Mouse (Mus musculus) megakaryocyte, embryonic 14.5 days (primary cell): ENCODE results near the gene Tut1. TPM values are rescaled to one million over a fixed set of nuclear protein-coding genes. Genes with fewer than 3 reads are reported as not detected.

Source experiments
- H3K27me3 ChIP-seq: replicated peaks from 2 replicates; pipeline ENCODE3; 2012; ENCODE audit warnings: inconsistent platforms
- H3K36me3 ChIP-seq: replicated peaks from 2 replicates; pipeline ENCODE3; 2012; ENCODE audit warnings: low read length, inconsistent platforms, mixed read lengths
- H3K4me1 ChIP-seq: 2 replicates; pipeline ENCODE4 v1.6.1; 2012; ENCODE audit warnings: inconsistent platforms
- H3K4me3 ChIP-seq: replicated peaks from 2 replicates; pipeline ENCODE3; 2012; ENCODE audit warnings: moderate library complexity, mild to moderate bottlenecking, inconsistent platforms
- H3K9me3 ChIP-seq: 2 replicates; pipeline ENCODE4 v1.6.1; 2012; ENCODE audit warnings: inconsistent platforms
- FLI1 ChIP-seq: IDR thresholded peaks from 2 replicates; pipeline ENCODE4 v1.6.1; 2012; ENCODE audit warnings: low read length, inconsistent platforms, mixed read lengths
- GATA1 ChIP-seq: IDR thresholded peaks from 3 replicates; pipeline ENCODE4 v1.6.1; 2012; ENCODE audit warnings: mixed read lengths, low read length, inconsistent platforms, borderline replicate concordance
- polyA plus RNA-seq: library from polyadenylated mRNA; stranded (reverse); fragments of >175 nt; gene quantifications from 2 replicates; pipeline ENCODE4 v1.2.3, GENCODE M21; 2012; ENCODE audit warnings: low replicate concordance; ENCODE audit not compliant: insufficient read depth

Tut1 gene
- polyA plus RNA-seq, 1 experiment: 25.5 TPM

DNA sequence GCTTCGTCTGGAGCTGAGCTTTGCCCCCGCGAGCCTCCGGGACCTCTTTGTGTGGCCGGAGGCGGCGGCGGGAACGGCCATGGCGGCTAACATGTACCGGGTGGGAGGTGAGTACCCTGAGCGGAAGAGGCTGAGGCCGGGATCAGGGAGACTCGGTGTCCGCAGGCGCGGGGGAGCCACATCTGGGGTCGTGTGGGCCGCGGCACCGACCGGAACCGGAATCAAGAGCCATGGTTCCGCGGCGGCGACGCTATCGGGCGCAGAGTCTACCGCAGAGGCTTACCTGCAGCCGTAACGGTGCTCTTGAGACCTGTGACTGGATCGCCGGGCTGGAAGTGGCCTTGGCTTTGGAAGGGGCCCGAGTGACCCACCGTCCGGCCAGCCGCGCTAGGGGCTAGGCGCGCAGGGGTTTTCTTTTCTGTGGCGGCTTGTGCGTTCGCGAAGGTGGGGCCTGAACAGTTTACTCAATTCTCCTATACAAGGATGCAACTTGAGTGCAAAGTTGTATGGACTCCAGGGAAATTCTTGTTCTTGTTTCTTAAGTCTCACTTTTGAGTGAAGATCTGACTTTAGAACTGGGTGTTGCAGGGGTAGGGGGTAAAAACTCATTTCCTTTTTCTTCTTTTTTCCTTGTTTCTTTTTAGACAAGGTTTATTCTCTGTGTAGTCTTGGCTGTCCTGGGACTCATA, 11.2 kb upstream of the Tut1 start:
- TF ChIP-seq GATA1 (no peak), FLI1 (no peak)
- Histone ChIP-seq H3K4me1 (peaks cover 63% of the 10 kb centered on the region), H3K27me3 (no peaks in the 10 kb centered on the region), H3K4me3 (peak overlapping the region; percentile 99), H3K9me3 (no peaks in the 10 kb centered on the region), H3K36me3 (peaks cover 74% of the 10 kb centered on the region)

DNA sequence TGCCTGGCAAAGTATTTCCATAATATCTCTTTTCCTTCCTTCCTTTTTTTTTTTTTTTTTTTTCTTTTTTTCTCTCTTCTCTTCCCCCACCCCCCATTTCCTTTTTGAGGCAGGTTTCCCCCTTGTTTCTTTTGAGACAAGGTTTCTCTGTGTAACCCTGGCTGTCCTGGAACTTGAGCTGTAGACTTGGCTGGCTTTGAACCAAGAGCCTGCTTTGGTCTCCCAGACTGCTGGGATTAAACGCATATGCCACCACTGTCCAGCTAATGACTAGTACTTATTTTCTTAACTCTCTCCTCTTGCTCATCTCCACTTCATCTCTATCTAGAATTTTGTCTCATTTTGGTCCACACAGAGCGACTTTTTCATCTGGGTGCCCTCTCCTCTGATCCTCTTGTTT, 10.6 kb upstream of the Tut1 start:
- Histone ChIP-seq H3K4me3 (peak overlapping the region; percentile 99), H3K9me3 (no peaks in the 10 kb centered on the region), H3K36me3 (peaks cover 75% of the 10 kb centered on the region), H3K4me1 (peaks cover 61% of the 10 kb centered on the region), H3K27me3 (no peaks in the 10 kb centered on the region)
- no peak for TF ChIP-seq GATA1
- TF ChIP-seq FLI1: no peak

DNA sequence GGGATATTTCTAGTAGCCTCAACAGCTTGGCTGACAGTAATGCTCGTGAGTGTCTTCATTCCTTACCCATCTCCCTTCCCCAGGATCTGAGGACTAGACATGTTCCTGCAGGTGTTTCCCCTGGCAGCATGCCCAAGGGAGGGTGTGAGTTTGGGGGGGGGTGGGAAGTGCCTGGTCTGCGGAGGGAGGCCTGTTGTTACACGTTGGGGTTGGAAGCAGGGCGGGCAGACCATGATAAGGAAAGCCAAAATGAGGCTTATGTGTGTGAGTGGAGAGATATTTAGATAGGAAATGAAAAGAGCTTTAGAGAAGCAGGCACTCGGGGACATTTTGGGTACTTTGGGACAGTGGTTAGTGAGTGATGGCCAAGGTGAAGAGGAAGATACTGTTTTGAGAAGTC, 9.6 kb upstream of the Tut1 start:
- Histone ChIP-seq H3K4me3 (peak overlapping the region; percentile 88), H3K4me1 (peaks cover 55% of the 10 kb centered on the region), H3K9me3 (no peaks in the 10 kb centered on the region), H3K27me3 (no peaks in the 10 kb centered on the region), H3K36me3 (peaks cover 75% of the 10 kb centered on the region)
- no peak for TF ChIP-seq GATA1
- no peak for TF ChIP-seq FLI1

DNA sequence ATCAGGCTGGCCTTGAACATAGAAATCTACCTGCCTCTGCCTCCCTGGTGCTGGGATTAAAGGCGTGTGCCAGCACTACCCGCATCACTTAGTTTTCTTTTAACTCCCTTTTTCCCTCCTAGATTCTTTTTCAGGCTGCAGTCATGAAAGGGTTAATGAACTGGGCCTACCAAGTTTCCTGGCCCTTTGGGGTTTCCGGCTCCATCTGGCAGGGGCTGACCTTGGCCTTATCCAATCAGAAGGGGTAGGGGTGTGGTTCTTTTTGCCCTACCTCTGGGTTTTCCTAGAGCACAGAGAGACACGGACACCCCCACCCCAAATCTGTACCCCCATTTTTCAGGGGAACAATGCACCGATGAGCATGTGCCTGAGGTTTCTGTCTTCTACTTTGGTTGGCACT, 8.9 kb upstream of the Tut1 start:
- H3K27me3 ChIP-seq: no peaks in the 10 kb centered on the region
- peak overlapping the region; percentile 65 for H3K4me3 ChIP-seq
- H3K36me3 ChIP-seq: peaks cover 73% of the 10 kb centered on the region
- H3K4me1 ChIP-seq: peaks cover 50% of the 10 kb centered on the region
- TF ChIP-seq GATA1 (no peak), FLI1 (no peak)
- no peaks in the 10 kb centered on the region for H3K9me3 ChIP-seq

DNA sequence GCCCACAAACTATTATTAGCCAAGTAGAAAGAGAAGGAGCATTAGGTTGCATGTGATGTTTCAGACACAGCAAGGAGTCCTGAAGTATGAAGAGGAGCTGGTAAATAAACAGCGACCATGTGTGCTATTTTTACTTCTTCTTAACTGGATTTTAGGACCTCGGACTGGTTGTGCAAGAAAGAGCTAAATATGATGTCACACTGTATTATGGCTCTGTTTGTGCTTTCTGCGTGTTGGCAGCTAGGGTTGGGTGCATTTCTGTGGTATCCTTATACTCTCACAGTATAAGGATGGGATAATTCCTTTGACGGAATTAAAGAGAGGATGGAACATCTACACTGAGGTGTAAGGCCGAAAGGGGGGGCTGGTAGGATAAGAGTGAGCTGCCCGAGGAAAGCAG, 8.4 kb upstream of the Tut1 start:
- peaks cover 73% of the 10 kb centered on the region for H3K36me3 ChIP-seq
- peak overlapping the region; percentile 65 for H3K4me3 ChIP-seq

DNA sequence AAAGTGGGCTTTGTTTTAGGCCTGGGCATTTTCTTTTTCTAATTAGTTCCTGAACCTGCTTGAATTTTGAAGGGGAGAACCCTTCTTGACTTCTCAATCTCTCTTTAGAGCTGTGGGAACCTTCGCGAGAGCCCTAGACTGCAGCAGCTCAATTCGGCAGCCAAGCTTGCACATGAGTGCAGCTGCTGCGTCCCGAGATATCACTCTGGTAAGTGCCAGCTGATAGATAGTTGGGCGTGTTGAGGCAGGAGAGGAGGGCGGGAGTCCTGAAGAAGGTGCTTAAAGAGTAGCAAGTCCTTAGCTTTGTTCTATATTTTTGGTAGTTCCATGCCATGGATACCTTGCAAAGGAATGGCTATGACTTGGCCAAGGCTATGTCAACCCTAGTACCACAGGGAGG, 6.7 kb upstream of the Tut1 start:
- Histone ChIP-seq H3K9me3 (no peaks in the 10 kb centered on the region), H3K4me3 (no peak overlapping the region), H3K27me3 (no peaks in the 10 kb centered on the region), H3K36me3 (peaks cover 79% of the 10 kb centered on the region), H3K4me1 (peaks cover 47% of the 10 kb centered on the region)
- TF ChIP-seq FLI1: no peak
- no peak for TF ChIP-seq GATA1

More for the DNA sequence above, 8.4 kb upstream of the Tut1 start:
- TF ChIP-seq FLI1 (no peak), GATA1 (no peak)
- Histone ChIP-seq H3K4me1 (peaks cover 48% of the 10 kb centered on the region), H3K27me3 (no peaks in the 10 kb centered on the region), H3K9me3 (no peaks in the 10 kb centered on the region)

DNA sequence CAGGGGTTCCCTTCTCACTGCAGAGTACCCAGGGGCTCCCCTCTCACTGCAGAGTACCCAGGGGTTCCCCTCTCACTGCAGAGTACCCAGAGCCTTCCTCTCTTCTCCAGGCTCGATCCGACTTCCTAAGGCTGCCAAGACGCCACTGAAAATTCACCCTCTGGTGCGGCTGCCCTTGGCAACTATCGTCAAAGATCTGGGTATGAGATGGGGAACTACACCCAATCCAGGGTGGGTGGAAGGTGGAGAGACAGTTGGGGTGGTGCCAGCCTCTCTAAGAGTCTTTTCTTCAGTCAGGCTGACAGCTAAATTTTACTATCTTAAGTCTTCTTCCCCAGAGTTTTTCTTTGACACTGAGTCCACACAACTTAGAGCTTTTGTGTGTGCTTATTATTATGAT, 3.5 kb upstream of the Tut1 start:
- Histone ChIP-seq H3K27me3 (no peaks in the 10 kb centered on the region), H3K36me3 (peaks cover 74% of the 10 kb centered on the region), H3K4me1 (peaks cover 54% of the 10 kb centered on the region), H3K9me3 (no peaks in the 10 kb centered on the region), H3K4me3 (no peak overlapping the region)
- no peak for TF ChIP-seq FLI1
- no peak for TF ChIP-seq GATA1

DNA sequence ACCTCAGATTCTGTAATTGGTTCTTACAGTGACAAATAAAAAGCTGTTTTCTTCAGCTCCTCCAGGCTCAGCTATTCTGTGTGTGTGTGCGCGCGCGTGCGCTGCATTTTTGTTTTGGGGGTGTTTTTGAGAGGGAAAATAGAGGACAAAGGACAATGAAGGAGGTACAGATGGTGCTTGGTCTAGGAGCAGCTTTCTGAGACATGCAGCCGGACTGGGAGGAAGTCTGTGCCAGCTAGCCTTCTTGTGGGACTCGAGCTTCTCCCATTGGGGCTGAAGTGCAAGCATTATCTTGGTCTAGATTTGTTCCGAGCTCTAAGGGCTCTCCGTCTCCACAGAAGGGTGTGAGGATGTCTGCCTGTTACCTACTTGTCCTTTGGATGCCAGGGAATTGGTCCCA, 1.4 kb upstream of the Tut1 start:
- Histone ChIP-seq H3K9me3 (no peaks in the 10 kb centered on the region), H3K4me1 (peaks cover 47% of the 10 kb centered on the region), H3K4me3 (peak overlapping the region; percentile 96), H3K27me3 (no peaks in the 10 kb centered on the region), H3K36me3 (peaks cover 73% of the 10 kb centered on the region)
- no peak for TF ChIP-seq FLI1
- TF ChIP-seq GATA1: no peak

DNA sequence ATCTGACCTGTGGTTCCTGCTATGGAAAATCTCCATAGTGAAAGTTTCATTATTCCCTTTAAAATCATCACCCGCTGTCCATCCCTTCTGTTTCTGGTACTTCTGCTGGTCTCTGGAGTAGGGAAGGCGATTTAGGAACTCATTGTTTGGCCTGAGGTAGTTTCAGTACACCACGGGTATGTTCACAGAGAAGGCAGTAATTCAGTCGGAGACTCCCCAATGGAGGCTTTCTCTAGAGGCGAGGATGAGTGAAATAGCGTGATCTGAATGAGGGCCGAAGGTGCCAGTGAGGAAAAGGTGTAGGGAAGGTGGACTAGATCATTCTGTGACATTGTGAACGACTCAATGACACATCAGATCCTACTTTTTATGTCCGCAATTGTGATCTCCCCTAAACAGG, 524 bp downstream of the Tut1 start:
- no peaks in the 10 kb centered on the region for H3K9me3 ChIP-seq
- H3K4me3 ChIP-seq: peak overlapping the region; percentile 96
- H3K36me3 ChIP-seq: peaks cover 69% of the 10 kb centered on the region
- no peaks in the 10 kb centered on the region for H3K27me3 ChIP-seq
- TF ChIP-seq FLI1 (no peak), GATA1 (no peak)
- H3K4me1 ChIP-seq: peaks cover 47% of the 10 kb centered on the region

DNA sequence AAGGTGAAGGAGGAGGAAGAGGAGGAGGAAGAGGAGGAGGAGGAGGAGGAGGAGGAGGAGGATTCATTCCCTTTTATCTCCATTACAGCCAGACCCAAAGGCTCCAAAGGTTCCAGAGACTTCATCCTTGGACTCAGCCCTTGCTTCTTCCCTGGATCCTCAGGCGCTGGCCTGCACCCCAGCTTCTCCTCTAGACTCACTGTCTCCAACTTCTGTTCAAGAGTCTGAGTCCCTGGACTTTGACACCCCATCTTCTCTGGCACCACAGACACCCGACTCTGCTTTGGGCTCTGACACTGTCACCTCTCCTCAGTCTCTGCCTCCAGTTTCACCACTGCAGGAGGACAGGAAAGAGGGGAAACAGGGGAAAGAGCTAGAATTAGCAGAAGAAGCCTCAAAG, 8.6 kb downstream of the Tut1 start:
- Histone ChIP-seq H3K4me3 (no peak overlapping the region), H3K36me3 (peaks cover 86% of the 10 kb centered on the region), H3K27me3 (no peaks in the 10 kb centered on the region), H3K9me3 (no peaks in the 10 kb centered on the region), H3K4me1 (peaks cover 45% of the 10 kb centered on the region)
- TF ChIP-seq FLI1 (no peak), GATA1 (no peak)

DNA sequence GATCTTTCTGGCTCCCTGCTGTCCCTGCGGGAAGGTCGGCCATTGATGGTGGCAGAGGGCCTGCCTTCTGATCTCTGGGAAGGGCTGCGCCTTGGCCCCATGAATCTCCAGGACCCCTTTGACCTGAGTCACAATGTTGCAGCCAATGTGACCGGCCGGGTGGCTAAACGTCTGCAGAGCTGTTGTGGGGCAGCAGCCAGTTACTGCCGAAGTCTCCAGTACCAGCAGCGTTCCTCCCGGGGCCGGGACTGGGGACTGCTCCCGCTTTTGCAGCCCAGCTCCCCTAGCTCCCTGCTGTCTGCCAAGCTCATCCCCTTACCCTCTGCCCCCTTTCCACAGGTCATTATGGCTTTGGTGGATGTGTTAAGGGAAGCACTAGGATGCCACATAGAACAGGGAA, 11.4 kb downstream of the Tut1 start:
- Histone ChIP-seq H3K36me3 (peaks cover 78% of the 10 kb centered on the region), H3K4me3 (peak overlapping the region; percentile 18), H3K9me3 (no peaks in the 10 kb centered on the region), H3K4me1 (peaks cover 53% of the 10 kb centered on the region), H3K27me3 (no peaks in the 10 kb centered on the region)
- TF ChIP-seq FLI1 (no peak), GATA1 (no peak)
